Mouse (Mus musculus) left cerebral cortex, adult 11 months (tissue): ENCODE data around the gene Rpl3l.

Experiments
- DNase-seq: peaks from one replicate; pipeline ENCODE4 v3.0.0; 2022; ENCODE audit warnings: low spot score

Rpl3l gene

GRCm38 (mm10) chr17:24742307-24742706 lies 14.7 kb downstream of the Rpl3l start:
- no peak for DNase-seq

GRCm38 (mm10) chr17:24743896-24744295 lies 16.3 kb downstream of the Rpl3l start:
- DNase-seq: no peak

- no peak for DNase-seq
Measured at GRCm38 (mm10) chr17:24744381-24744780, 16.8 kb downstream of the Rpl3l start.

GRCm38 (mm10) chr17:24745526-24746497 lies 18.2 kb downstream of the Rpl3l start:
- DNase-seq: peak; percentile 78

DNA sequence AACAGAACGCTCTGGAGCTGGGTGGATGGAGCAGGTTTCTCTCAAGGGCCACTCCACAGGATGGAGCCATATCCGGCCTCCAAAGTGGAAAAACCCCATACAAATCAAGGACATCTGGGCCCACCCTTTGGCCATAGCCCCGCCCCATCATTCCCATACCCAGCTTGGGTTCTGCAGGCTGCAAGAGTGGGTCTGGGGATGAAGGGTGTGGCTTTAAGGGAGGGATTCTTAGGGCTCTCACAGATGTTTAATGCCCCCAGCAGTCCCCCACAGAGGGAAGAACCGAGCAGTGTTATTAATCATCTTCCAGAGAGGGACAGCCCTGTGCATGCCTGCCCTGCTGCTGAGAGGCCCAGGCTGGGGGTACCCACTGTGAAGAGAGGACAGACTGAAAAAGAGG lies 19.4 kb downstream of the Rpl3l start:
- no peak for DNase-seq

DNA sequence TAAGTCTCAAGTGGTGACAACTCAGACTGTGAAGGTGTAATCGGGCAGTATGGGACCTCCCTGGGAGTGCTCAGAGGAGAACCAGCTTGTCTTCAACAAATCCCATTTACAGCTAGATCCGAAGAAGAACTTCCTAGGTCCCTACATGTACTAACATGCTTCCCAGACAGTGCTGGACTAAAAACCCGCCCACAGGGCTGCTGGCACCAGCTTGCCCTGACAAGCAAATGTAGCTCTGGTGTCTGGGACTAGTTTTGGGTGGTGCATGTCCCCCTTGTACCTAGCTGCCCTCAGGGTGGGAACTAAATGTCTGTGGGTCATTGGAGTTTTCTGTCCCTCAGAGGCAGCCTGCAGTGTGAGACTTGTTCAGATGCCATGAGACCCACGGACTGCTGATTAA lies 23.9 kb downstream of the Rpl3l start:
- DNase-seq: no peak

DNA sequence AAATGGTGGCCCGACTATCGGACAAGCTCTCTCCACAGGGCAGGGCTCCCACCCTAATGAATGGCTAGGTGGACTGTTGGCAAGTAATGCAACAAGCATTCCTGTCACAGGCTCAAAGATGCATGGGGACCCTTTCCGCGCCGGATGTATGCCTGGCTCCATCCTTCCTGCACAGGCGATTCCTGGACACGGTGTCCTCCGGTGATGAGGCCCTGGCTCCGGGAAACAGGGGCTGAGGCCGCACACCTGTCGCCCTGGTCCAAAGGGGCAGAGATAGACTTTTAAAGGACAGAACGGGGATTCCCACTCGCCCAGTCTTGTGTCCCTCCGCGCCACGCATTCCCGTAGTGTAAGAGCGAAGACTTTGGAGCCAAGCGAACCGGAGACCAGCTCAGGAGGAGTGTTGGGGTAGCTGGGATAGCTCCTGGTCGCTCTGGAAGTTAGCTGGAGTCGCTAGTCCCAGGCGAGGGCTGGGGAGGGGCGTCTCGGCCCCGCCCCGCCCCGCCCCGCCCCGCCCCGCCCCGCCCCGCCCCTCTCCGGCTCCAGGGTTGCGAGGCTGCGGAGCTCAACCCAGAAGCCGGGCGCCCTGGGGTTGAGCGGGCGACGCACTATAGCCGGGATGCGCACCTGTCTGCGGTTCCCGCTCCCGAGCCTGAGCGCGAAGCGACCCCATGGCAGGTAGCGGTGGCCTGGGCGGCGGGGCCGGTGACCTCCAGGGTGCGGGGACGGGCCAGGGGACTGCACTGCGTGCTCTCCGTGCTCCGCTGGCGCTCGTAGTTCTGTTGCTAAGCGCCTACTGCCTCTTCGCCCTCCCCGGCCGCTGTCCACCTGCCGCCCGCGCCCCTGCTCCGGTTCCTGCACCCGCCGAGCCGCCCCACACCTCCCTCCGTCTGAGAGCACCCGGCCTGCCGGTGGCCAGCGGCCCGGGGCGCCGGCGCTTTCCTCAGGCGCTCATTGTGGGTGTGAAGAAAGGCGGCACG lies 25.1 kb downstream of the Rpl3l start, which contains the start of gene Hs3st6:
Hs3st6 (plus strand) TSS at position 574 of the 980 bp plus-strand sequence.
- DNase-seq: no peak

- no peak for DNase-seq
Measured at GRCm38 (mm10) chr17:24757394-24757793, 29.8 kb downstream of the Rpl3l start.

GRCm38 (mm10) chr17:24761121-24761520 lies 33.5 kb downstream of the Rpl3l start:
- DNase-seq: no peak

- no peak for DNase-seq
Measured at GRCm38 (mm10) chr17:24765016-24765905, 37.6 kb downstream of the Rpl3l start.

GRCm38 (mm10) chr17:24766266-24766875 lies 38.8 kb downstream of the Rpl3l start:
- no peak for DNase-seq

- no peak for DNase-seq
Measured at GRCm38 (mm10) chr17:24769146-24769545, 41.5 kb downstream of the Rpl3l start.

- no peak for DNase-seq
Measured at GRCm38 (mm10) chr17:24773241-24773640, 45.6 kb downstream of the Rpl3l start.

- DNase-seq: no peak
Measured at GRCm38 (mm10) chr17:24775173-24775572, 47.6 kb downstream of the Rpl3l start.

DNA sequence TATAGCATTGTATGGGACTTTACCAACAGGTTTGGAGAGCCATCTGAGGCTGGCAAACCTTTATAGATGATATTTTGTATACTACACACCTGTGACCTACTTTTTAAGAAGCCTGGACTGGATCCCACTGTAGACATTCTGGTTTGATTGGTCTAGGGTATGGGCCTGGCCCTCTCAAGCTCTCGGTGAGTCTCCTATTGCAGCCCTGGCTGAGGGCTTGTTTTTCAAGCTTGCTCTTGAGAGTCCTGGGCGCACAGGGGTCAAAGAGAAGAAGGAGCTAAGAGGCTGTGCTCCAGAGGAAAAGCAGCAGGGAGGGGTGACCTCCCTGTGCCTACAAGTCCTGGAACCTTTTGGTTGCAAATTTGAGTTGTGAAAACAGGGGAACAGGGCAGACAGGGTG lies 49.5 kb downstream of the Rpl3l start:
- no peak for DNase-seq

GRCm38 (mm10) chr17:24780821-24781220 lies 53.2 kb downstream of the Rpl3l start:
- DNase-seq: no peak
